Mouse (Mus musculus): Measurements from ENCODE around the gene Eps8l3.

Gene Eps8l3

DNA sequence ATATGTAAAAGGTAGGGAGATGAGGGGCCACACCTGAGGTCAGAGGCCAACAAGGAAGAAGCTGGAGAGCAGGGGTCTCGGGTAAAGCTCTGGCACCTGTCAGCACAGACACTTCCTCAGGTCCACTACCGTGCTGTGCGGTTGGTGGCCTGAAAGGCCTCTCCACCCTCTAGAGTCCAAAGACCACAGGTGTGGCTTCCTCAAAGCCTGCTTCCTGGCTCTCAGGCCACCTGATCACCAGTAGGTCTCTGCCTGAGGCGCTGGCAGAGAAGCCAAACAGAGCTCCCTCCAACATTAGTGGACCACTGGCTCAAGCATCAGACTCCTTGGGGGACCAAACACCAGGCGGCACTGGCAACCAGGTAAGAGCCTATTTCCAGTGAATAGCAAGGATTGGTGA, at the start of gene Eps8l3:
Gene Eps8l3 (plus strand): TSS at position 225 of the 400 bp plus-strand sequence.
- no peak for DNase-seq (ENCODE audit: low read depth)

DNA sequence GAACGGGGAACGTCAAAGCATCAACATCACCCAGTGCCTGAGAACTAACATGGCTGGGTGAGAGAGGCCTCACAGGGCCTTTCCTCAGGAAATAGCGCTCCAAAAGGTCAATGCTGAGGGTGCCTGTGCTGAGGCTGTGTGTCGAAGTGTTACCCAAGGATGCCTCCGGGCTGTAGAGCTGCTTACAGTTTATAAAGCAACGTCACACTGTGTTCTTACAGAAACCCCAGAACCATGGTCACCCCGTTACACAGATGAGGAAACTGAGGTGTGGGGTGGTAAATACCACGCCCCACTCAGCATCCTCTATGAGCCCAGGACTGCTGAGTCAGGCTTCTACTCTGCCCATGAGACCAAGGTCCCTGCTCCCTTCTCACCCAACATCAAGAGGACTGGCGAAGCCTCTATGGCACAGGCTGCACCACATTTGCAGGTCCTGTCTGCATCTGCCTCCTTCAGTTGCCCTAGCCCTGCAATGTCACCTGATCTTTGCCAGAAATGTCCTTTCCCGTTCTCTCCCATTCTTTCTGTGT, 49.1 kb upstream of the Eps8l3 start:
- DNase-seq (ENCODE audit: low read depth): peak; percentile 72

DNA sequence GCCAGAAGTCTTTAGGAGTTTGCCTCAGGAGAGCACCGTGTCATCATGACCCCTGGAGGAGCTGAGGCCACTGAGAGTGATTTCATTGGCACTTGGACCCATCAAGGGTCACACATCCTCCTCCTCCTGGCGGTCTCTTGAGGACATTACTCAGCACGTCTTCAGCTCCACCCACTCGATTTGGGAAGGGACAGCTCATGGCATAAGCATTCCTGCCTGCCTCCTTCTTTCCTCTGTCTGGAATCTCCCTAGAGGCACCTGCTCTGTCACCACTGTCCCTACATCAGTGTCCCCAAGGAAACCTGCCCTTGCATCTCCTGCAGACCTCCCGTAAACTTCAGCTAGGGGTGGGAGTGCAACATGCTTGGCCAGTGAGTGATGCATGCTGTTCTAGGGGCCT, 48.5 kb upstream of the Eps8l3 start:
- DNase-seq (ENCODE audit: low read depth): no peak

DNA sequence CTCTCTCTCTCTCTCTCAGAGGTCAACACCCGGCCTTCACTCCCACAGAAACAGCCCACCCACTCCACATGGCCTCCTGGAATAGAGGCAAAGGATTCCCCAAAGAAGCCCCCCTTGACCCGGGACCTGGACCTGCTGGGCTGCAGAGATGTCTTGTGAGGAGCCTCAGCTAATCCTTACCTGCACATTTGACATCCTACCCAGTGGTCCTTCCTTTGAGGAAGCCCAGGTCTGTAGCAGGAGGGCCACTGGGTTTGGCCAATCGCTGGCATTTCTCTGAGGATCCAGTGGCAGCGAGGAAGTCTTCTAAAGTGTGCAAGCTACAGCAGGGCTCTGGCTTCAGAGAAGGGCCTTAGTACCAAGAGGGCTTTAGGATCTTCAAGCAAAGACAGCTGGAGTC, 48.0 kb upstream of the Eps8l3 start:
- no peak for DNase-seq (ENCODE audit: low read depth)

DNA sequence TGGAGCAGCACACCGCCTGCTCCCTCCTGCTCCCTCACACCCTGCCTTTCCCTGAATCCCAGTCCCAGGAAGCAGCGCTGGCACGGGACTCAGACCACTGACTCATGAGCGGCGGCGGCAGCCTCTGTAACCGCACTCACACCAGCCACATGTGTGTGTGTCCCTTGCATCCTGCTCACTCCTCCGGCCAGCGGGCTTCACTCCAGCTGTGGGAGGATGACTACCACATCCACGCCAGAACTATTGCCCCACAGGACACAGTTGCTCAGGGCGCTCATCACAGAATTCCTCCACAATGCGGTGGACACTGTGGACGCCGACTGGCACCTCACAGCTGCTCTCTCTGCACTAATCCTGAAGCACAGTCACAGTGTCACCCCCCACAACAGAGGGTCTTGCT, 47.4 kb upstream of the Eps8l3 start:
- no peak for DNase-seq (ENCODE audit: low read depth)

DNA sequence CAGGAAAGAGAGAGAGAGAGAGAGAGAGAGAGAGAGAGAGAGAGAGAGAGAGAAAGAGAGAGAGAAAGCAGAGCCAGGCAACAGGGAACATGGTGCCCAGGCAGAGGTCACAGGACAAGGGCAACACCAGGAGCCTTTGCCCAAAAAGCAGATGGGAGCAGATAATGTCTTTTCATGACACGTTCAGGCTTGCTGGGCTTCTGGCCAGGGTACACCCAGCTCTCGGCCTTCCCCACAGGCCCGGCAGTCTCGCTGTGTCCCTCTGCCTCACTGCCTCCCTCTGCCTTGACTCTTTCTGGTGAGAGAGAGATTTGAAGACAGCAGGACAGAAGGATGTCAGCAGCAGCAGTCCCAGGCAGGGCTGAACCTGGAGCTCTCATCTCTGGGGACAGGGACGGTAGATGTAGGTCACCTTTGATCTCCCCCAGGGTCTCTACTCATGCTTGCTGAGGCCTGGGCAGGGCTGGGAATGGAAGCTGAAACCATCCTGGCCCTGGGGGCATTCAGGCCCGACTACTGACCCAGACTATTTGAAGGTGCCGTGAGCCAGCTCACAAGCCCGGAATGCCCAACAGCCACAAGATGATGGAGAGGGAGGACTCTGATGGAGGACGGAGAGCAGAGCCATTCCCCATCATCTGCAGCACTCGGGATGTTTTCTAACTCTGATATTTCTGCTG, 45.0 kb upstream of the Eps8l3 start:
- no peak for DNase-seq (ENCODE audit: low read depth)

DNA sequence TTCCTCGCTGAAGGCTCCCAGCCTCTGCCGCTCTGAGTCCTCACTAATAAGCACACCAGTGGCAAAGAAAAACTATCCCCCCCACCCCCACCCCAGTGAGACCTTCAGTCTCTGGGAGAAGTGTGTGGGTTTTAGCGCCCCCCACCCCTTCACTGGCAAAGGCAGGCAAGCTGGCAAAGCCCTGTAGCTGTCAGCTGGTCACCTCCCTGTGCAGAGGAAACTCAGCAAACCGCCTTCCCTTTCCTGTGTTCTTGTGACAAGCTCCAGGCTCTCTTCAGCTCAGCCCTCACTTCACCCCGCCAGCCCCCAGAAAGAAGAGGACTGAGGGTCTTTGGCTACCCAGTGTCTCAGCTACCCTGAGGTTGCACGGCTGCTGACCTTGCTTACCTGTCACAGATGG, 44.4 kb upstream of the Eps8l3 start:
- DNase-seq (ENCODE audit: low read depth): peak; percentile 50

DNA sequence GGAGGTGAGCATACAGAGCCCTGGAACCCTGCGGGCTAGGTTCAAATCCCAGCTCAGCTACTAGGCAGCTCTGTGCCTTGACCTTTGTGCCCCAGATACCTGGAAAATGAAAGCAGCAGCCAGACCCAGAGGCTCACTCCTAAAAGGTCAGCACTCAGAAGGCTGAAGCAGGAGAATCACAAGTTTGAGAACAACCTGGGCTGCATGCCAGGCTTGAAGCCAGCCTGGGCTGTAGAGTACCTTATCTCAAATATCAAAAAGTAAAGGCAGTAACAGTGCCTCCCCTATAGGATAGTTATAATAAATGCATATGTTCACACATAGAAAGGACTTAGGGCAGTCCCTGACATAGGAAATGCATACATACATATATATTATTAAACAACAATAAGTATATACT, 43.7 kb upstream of the Eps8l3 start:
- peak; percentile 32 for DNase-seq (ENCODE audit: low read depth)

DNA sequence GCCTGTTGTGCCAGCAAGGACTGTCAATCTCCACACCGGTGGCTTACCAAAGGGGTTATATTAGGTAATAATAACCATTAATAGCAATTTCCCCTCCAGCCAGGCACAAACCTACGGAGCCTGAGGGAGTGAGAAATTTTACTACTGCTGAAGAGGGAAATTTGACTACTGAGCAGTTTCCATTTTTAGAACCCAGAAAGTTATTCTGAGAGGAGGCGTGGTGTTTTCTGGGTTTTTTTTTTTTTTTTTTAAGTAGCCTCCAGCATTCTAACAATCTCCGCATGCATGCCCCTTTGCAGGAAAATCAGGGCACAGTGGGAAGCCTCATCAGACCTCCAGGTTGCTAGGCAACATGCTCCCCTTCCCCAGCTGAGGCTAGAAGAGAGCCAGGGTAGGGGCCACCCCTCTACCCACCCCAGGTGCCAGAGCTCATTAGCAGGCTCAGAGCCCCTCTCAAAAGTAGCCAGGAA, 43.1 kb upstream of the Eps8l3 start:
- DNase-seq (ENCODE audit: low read depth): no peak

DNA sequence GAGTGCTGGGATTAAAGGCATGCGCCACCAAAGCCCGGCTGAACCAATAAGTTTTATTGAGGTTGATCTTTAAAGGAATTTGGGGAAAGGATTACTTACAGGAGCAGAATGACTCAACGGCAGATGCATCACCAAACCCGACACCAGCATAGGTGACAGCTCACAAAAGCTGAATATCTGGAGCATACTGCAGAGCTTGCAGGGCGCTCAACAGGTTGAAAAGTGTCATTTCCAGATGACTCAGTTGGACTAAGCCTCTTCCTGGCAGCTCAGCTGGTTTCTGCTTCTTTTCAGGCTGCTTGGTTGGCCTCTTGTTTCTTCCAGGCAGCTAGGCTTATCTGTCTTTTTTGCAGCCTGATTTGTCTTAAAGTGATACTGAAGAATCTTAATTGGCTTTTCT, 41.7 kb upstream of the Eps8l3 start:
- DNase-seq (ENCODE audit: low read depth): no peak

DNA sequence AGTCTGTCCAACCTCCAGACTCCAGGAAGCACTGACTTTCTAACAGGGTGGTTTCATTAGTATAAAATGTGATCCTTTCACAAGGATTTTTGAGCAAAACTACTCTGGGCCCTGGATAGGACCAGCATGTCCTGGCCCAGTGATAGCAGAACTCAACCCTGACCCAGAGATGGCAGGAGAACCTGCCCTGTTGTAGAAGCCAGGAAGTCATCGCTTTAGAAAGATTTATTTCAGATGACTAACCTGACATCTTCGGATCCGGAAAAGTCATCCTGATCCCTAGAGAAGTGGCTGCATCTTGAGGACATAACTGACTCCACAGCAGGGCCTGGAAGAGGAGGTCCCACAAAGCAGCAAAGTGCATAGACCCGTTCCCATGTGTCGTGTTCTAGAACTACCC, 37.2 kb upstream of the Eps8l3 start:
- DNase-seq (ENCODE audit: low read depth): no peak

DNA sequence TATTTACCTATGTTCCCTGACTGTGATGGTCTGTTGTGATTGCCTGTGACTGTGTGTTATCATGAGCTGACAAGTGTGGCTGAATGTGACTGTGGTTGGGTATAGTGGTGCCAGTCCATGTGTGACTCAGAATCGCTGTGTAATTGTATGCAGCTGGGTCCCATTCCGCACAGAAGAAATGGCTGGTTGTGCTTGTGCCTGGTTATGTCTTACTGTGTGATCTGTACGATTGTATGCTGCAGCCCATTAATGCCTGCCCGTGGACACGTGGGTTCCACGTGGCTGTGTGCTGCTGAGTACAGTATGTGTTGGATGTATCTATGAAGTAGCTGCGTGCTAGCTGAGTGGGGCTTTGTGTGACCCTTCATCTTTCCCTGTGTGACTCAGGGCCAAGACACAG, 36.2 kb upstream of the Eps8l3 start:
- DNase-seq (ENCODE audit: low read depth): no peak

DNA sequence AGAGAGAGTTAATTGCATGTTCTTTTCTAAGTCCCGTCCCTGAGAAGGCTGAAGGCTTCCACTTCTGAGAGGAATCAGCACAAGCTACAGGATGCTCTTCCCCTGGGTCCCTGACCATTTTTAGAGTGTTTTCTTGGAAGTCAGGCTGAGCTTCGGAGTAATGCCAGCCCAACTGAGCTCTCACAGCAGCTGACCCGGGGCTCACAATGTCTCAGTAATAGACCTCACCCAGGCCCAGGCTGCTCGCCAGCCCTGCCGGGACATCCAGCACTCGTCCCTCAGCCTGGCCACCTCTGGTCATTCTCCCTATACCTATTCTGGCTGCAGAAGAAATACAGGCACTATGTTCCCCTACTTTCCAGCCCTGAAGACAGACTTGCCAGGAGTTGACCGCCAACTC, 35.7 kb upstream of the Eps8l3 start:
- no peak for DNase-seq (ENCODE audit: low read depth)

DNA sequence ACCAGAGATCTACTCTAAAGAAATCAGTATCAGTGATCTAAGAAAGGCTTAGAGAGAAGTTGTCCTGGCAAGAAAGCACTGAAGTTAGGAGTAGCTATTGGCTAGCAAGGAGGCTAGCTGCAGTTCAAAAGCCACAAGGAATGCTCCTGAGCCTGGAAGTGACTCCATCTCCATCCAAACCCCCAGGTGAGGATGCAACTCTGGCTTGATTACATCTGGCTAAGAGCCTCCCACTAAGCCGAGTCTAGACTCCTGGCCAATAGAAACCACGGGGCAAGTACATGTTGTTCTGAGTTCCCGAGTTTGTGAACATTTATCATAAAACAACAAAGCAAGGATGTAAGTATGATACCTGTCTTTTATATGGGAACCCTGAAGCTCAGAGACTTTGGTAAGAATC, 33.6 kb upstream of the Eps8l3 start:
- peak; percentile 10 for DNase-seq (ENCODE audit: low read depth)

DNA sequence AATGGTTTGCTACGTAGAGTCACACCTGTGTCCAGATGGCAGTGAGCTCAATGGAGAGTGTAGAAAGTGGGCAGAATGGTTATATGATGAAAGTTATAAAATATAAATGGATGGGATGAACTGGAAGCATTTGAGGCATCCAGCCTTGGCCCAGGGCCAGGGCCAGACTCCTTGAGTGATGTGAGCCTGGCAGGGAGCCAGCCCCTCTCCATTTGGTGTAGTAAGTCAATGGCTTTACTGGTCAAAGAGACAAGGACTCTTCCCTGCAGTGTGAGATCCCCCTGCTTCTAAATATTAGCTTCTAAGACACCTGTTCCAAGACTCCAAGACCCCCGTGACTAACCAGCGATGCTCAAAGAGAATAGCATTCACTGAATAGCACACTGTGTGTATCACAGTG, 33.0 kb upstream of the Eps8l3 start:
- no peak for DNase-seq (ENCODE audit: low read depth)

DNA sequence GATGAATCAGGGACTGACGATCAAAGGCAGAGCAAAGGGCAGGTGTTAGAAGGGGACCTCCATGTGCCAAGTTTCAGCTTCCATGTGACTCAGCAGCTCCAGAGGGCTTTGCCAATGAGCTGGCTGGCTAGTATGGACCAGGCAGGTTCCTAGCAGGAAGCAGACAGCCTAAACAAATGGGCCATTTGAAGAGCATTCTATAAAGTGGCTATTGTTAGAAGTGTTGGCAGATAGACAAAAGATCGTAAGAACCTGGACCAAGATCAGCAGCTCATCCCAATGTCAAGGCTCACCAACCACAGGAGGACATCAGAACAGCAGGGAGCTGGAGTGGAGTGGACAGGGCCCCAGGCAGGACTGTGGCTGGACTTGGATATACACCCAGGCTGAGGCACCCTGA, 32.5 kb upstream of the Eps8l3 start:
- DNase-seq (ENCODE audit: low read depth): peak; percentile 11

DNA sequence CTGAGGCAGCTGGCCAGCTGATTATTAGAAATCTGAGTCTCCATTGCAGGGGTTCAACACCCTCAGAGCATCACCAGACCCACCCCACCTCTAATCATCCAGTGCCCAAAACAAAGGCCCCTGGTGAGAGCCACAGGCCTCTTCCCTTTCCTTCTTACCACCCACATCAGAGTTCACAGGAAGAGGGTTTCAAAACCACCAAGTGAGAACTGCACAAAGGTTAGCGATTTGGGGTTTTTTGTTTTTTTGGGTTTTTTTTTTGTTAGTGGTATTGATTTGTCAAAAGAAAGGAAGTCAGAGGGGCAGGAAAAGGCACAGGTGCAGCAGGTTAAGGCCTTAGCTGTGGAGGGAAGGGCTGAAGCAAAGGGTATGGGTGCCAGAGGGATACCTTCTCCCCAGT, 30.9 kb upstream of the Eps8l3 start:
- DNase-seq (ENCODE audit: low read depth): peak; percentile 88

DNA sequence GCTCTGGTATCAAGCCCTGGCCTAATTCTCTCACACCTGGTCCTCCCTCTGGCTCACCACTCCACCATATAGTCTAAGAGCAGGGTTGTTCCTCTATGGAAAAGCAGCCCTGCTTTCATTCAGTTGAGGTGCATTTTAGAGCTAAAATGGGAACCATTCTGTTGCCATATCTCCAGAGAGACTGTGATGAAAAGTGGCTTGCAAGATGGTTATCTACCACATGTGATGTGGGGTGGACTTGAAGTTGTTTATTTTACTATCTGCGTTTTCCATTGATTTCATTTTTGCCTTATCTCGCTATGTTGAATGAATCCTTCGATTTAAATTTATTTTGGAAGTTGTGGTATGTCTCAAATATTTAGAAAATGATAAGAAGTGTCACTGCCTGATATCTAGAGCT, 30.2 kb upstream of the Eps8l3 start:
- no peak for DNase-seq (ENCODE audit: low read depth)

DNA sequence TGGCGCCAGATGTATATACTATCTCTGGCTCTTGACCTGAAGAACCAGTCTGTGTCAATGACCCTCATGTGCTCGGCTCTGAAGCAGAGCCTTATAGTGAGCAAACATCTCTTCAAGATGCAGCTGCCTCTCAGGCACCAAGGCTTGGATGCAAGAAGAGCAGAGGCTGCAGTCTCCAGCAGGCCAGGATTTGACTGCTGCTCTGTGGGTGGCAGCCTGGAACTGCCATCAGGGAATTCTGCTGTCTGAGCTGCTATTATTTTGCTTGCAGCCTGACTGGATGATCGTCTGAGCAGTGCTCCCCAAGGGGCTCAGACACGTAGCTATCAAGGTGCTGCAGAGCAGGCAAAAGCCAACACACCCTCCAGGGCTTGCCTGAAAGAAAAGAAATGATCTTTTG, 28.9 kb upstream of the Eps8l3 start:
- no peak for DNase-seq (ENCODE audit: low read depth)

DNA sequence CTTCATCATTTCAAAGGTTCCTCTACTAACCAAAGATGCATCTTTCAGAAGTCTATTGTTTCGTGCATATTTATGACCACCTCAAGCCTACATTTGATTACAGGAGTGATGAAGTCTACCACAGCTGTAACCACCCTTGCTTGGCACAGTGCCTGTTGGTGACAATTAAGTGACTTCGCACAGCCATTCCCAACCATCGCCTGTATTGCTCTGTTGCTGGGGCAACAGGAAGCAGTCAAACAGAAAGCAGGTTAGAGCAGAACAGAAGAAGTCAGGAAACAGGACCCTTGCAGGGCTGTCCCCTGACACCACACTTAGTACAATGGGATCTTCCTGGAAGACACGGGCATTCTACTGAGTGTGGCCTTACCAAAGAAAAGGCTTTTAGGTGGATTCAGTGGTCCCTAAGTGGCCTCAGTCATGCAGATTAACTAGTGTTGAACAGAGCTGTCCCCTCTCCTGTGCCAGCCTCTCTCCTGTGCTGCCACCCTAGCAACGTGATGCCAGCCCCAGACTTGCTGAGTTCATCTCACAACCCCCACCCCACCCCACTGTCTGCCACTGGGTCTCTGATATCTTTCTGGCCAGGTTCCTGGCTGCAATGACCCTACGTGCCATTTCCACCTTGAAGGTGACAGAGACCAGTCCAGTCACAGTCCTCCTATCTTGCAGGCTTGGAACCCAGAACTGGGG, 27.9 kb upstream of the Eps8l3 start:
- DNase-seq (ENCODE audit: low read depth): peak; percentile 81

DNA sequence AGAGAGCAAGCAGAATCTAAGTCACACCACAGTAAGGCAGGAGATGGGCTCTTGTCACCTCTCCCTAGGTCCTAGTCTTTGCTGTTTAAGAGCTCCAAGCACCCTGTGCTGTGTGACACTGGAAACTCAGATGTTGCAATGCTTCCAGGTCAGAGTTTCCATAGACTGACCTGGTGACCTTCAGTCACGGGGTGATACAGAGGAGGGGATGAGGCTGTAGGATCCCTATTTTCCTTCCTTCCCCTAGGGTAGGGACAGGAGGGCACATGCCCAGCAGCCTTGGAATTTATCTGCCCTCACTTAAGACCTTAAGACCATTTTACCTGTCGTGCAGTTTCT, 27.4 kb upstream of the Eps8l3 start:
- DNase-seq (ENCODE audit: low read depth): peak; percentile 43

DNA sequence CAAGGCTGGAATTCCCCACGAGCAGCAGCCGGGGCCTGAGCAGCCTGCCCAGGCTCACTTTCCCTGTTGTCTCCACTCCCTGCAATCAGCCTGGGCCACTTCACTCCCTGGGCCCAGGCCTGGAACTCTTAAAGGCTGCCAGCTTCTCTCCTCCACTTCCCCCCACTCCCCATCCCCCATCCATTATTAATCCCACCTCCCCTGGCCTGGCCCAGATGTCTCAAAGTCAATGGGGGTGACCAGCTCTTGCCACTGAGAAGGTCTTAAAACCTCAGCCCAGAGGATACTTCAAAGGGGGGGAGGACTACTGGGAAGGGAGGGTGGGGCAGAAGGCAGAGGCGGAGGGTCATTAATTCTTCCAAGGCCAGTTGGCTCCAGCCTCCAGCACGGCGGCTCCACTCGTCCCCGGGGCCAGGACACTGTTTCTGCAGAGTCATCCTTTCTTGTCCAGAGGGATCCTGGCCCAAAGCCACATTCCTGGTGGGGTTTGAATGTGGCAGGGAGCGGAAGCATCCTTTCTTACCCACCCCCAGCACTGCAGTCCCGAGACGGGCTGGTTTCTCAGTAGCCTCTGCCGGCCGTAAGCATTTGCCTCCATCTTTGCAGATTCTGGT, 26.5 kb upstream of the Eps8l3 start:
- peak; percentile 20 for DNase-seq (ENCODE audit: low read depth)

DNA sequence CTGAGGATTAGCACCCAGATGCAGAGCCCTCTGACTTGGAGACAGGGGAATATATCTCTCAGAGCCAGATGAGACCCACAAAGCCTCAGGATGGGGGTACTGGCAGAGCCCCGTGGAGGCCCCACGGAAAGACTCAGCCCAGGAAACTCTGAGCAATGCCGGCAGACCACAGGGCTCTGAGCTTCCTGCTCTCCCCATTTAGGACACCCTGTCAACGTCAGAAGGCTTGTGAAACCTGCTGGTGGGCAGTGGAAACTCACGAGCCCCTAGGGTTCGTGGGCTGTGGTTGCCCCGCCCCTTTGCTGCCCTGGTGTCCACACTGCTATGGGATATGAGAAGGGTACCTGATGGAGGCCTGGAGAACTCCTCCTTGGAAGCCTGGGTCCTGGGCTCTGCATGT, 24.2 kb upstream of the Eps8l3 start:
- DNase-seq (ENCODE audit: low read depth): peak; percentile 90

Data from induced T-regulatory cell, adult 2 months (primary cell).